In genomic region chr6:51633663-51634362, GRCm38 (mm10) we compare ENCODE assay signal across 15 mouse cellular contexts.
A peak's percentile ranks its signal among the peaks of the same experiment; 100 is the strongest.
DNase-seq lines count a peak whose midpoint lies in the region; ATAC-seq lines count a peak whose summit lies in the region.
"Had no signal": no experiment of that assay in that cellular context is flagged by ENCODE, and none has a peak within 500 bp of the region (broad histone marks: within the 10 kb centered on the region; RNA-seq: fewer than 3 reads in every experiment).

No protein-coding gene starts in this region.

- H3K4me3 ChIP-seq in midbrain, embryonic 10.5 days, result no peak overlapping the region
- no peak overlapping the region for H3K4me3 ChIP-seq in midbrain, embryonic 11.5 days (ENCODE audit: low read depth, low read length)
- H3K4me3 ChIP-seq: embryonic facial prominence, embryonic 13.5 days; myocyte; stomach, embryonic 15.5 days had no signal

- no peak overlapping the region for H3K4me2 ChIP-seq in midbrain, embryonic 11.5 days
- H3K4me2 ChIP-seq: embryonic facial prominence, embryonic 13.5 days; stomach, embryonic 15.5 days had no signal

- H3K36me3 ChIP-seq in midbrain, embryonic 10.5 days, result no peaks in the 10 kb centered on the region
- no peaks in the 10 kb centered on the region for H3K36me3 ChIP-seq in midbrain, embryonic 11.5 days (ENCODE audit: control insufficient read depth, insufficient read depth, low read length)
- H3K36me3 ChIP-seq: embryonic facial prominence, embryonic 13.5 days; stomach, embryonic 15.5 days had no signal

- no peak overlapping the region for H3K9ac ChIP-seq in midbrain, embryonic 11.5 days (ENCODE audit: low read length)
- H3K9ac ChIP-seq: embryonic facial prominence, embryonic 13.5 days; forebrain, postnatal 0 days; stomach, embryonic 15.5 days had no signal

- DNase-seq in embryo, embryonic 10.5 days (ENCODE audit: low spot score), result peak; percentile 28
- no peak for DNase-seq in embryo, embryonic 10 days (ENCODE audit: low spot score)
- no peak for DNase-seq in midbrain, embryonic 10.5 days (ENCODE audit: low spot score)
- no peak for DNase-seq in midbrain, embryonic 11.5 days (ENCODE audit: low spot score, missing footprints)
- peak; percentile 13 for DNase-seq in heart, postnatal 4 days
- peak; percentile 33 to 55 for DNase-seq in lung, postnatal 4 days
- no peak for DNase-seq in adrenal gland, postnatal 10 days
- no peak for DNase-seq in urinary bladder, postnatal 4 days (ENCODE audit: low spot score in 2 of 2)
- DNase-seq: cerebellum, adult 11-12 months; forebrain, postnatal 0 days; kidney, adult 18-20 months; retina, postnatal 1 day had no signal

- H3K4me1 ChIP-seq in midbrain, embryonic 10.5 days, result no peaks in the 10 kb centered on the region
- no peaks in the 10 kb centered on the region for H3K4me1 ChIP-seq in midbrain, embryonic 11.5 days (ENCODE audit: control insufficient read depth, insufficient read depth, low read length)
- H3K4me1 ChIP-seq: stomach, embryonic 15.5 days had no signal

- H3K27ac ChIP-seq in midbrain, embryonic 10.5 days (replicated peaks), result 0 out of 2 replicates have a peak overlapping the region, but pooled peaks have one; percentile 33
- no peak overlapping the region for H3K27ac ChIP-seq in midbrain, embryonic 11.5 days (ENCODE audit: low read depth, low read length)
- H3K27ac ChIP-seq: embryonic facial prominence, embryonic 13.5 days; stomach, embryonic 15.5 days had no signal

- H3K27me3 ChIP-seq in midbrain, embryonic 10.5 days (ENCODE audit: low read depth, poor library complexity, severe bottlenecking), result no peaks in the 10 kb centered on the region
- no peaks in the 10 kb centered on the region for H3K27me3 ChIP-seq in midbrain, embryonic 11.5 days (ENCODE audit: control insufficient read depth, insufficient read depth, low read length)
- H3K27me3 ChIP-seq: stomach, embryonic 15.5 days had no signal

- WGBS in midbrain, embryonic 10.5 days, result 66% methylated on average over 8 of the region's 8 CpGs
- WGBS in midbrain, embryonic 11.5 days, result 68% methylated on average over 8 of the region's 8 CpGs

- ATAC-seq in midbrain, embryonic 11.5 days (ENCODE audit: low FRiP score), result no peak
- ATAC-seq: forebrain, postnatal 0 days had no signal

- H3K9me3 ChIP-seq in midbrain, embryonic 10.5 days (replicated peaks), result no peaks in the 10 kb centered on the region
- H3K9me3 ChIP-seq in midbrain, embryonic 11.5 days (ENCODE audit: control insufficient read depth, low read length), result no peaks in the 10 kb centered on the region
- H3K9me3 ChIP-seq: embryonic facial prominence, embryonic 13.5 days; stomach, embryonic 15.5 days had no signal

Comparison
In these comparisons a context has a peak if more than half of its experiments do, and no peak if none do; other contexts are left out.
1. DNase-seq: peak in embryo, embryonic 10.5 days (single experiment), heart, postnatal 4 days (single experiment) and lung, postnatal 4 days (2 of 2); none in embryo, embryonic 10 days (single experiment), midbrain, embryonic 10.5 days (single experiment), midbrain, embryonic 11.5 days (single experiment), adrenal gland, postnatal 10 days (single experiment) and urinary bladder, postnatal 4 days (0 of 2).